Mouse (Mus musculus) myocyte (in vitro differentiated cells): ENCODE data around the gene Slco3a1.

Source experiments
- CEBPB ChIP-seq: IDR thresholded peaks from 2 replicates; pipeline ENCODE4 v1.6.1; 2011; ENCODE audit warnings: mild to moderate bottlenecking, moderate library complexity; ENCODE audit not compliant: poor library complexity, insufficient read depth, severe bottlenecking
- E2F4 ChIP-seq: IDR thresholded peaks from one replicate; pipeline ENCODE4 v1.6.1; 2011; ENCODE audit warnings: mild to moderate bottlenecking, control low read depth, moderate library complexity; ENCODE audit not compliant: insufficient read depth
- MAX ChIP-seq: IDR thresholded peaks from one replicate; pipeline ENCODE4 v1.6.1; 2011; ENCODE audit warnings: low read depth, mild to moderate bottlenecking, control low read depth
- MYOD1 ChIP-seq, 3 experiments: IDR thresholded peaks; one replicate each; pipeline ENCODE4 v1.6.1; 2011; ENCODE audit warnings: control low read depth in 2 of 3, low read depth in 2 of 3, mild to moderate bottlenecking in 2 of 3, moderate library complexity in 1 of 3; ENCODE audit not compliant: insufficient read length in 2 of 3, control insufficient read depth in 1 of 3
- MYOG ChIP-seq, 3 experiments: IDR thresholded peaks; one replicate each; pipeline ENCODE4 v1.6.1; 2011; ENCODE audit warnings: control low read depth in 2 of 3, low read depth in 2 of 3, mild to moderate bottlenecking in 2 of 3; ENCODE audit not compliant: insufficient read length in 2 of 3, control insufficient read depth in 1 of 3, insufficient read depth in 1 of 3
- POLR2A ChIP-seq: IDR thresholded peaks from one replicate; pipeline ENCODE4 v1.6.1; 2011; ENCODE audit warnings: low read depth, mild to moderate bottlenecking, control low read depth, moderate library complexity; ENCODE audit not compliant: insufficient read length
- POLR2AphosphoS2 ChIP-seq: IDR thresholded peaks from one replicate; pipeline ENCODE4 v1.6.1; 2011; ENCODE audit warnings: low read depth, control low read depth; ENCODE audit not compliant: insufficient read length
- SRF ChIP-seq: IDR thresholded peaks from one replicate; pipeline ENCODE4 v1.6.1; 2011; ENCODE audit warnings: low read depth; ENCODE audit not compliant: control insufficient read depth, insufficient read length
- TCF12 ChIP-seq: IDR thresholded peaks from one replicate; pipeline ENCODE4 v1.6.1; 2011; ENCODE audit warnings: mild to moderate bottlenecking, control low read depth; ENCODE audit not compliant: poor library complexity, insufficient read depth, severe bottlenecking
- USF1 ChIP-seq: IDR thresholded peaks from one replicate; pipeline ENCODE4 v1.6.1; 2011; ENCODE audit warnings: low read depth, mild to moderate bottlenecking, control low read depth, moderate library complexity

DNA sequence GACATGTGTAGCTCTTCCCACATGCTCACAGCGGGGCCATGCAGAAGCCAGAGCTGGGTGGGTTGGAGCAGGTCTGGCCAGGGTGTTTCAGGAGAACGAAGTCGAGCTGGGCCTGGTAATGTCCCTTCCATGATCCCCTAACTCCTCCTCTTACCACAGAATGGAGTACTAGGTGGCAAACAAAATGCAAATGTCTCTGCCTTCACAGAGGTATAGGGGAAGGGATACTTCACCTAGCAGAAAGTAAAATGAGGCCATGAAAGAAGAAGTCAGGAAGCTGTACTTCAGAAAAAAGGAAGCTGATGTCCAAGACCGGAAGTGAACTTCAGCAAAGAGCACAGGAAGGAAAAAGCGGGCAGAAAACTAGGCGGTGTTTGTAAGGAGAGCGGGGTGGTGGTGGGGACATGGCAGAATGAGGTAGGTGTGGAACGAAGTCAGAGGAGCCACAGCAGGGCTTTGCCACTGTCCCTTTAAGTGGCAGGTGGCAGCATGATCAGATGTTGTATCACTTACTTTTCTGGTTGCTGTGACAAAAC, 214.1 kb downstream of the Slco3a1 start:
- TF ChIP-seq POLR2A (no peak), USF1 (no peak), MYOD1 (IDR thresholded peaks at IDR 0.05; ENCODE audit: control insufficient read depth in 1 of 3, insufficient read length in 2 of 3, low read depth in 2 of 3) (no peak), POLR2AphosphoS2 (no peak), MAX (no peak), SRF (no peak), TCF12 (no peak), E2F4 (no peak), CEBPB (no peak), MYOG (IDR thresholded peaks at IDR 0.05; ENCODE audit: control insufficient read depth in 1 of 3, insufficient read depth in 1 of 3, insufficient read length in 2 of 3, low read depth in 2 of 3) (no peak)
